18 mouse cellular contexts compared by ENCODE assay signal in genomic region chr15:96096438-96096837, GRCm38 (mm10).
A peak's percentile ranks its signal among the peaks of the same experiment; 100 is the strongest.
DNase-seq lines count a peak whose midpoint lies in the region; ATAC-seq and TF ChIP-seq lines count a peak whose summit lies in the region.
"Had no signal": no experiment of that assay in that cellular context is flagged by ENCODE, and none has a peak within 500 bp of the region (broad histone marks: within the 10 kb centered on the region; RNA-seq: fewer than 3 reads in every experiment).

No protein-coding gene starts in this region.

- H3K9ac ChIP-seq in forebrain, postnatal 0 days, result no peak overlapping the region
- H3K9ac ChIP-seq in forebrain, embryonic 14.5 days (ENCODE audit: low read length), result no peak overlapping the region
- H3K9ac ChIP-seq in liver, postnatal 0 days (replicated peaks), result no peak overlapping the region
- no peak overlapping the region for H3K9ac ChIP-seq in liver, embryonic 11.5 days (ENCODE audit: low read depth, low read length)
- no peak overlapping the region for H3K9ac ChIP-seq in hindbrain, embryonic 12.5 days
- H3K9ac ChIP-seq: heart, embryonic 13.5 days; midbrain, embryonic 12.5 days; stomach, embryonic 15.5 days had no signal

- ATAC-seq in forebrain, postnatal 0 days, result no peak
- ATAC-seq in forebrain, embryonic 14.5 days, result no peak
- ATAC-seq in liver, postnatal 0 days, result no peak
- no peak for ATAC-seq in liver, embryonic 11.5 days (replicated peaks; ENCODE audit: low FRiP score)
- ATAC-seq in hindbrain, embryonic 12.5 days (ENCODE audit: low FRiP score), result no peak

- no peak overlapping the region for H3K4me3 ChIP-seq in forebrain, postnatal 0 days (ENCODE audit: low read depth, low read length)
- no peak overlapping the region for H3K4me3 ChIP-seq in forebrain, embryonic 14.5 days (ENCODE audit: low read depth, low read length)
- H3K4me3 ChIP-seq in liver, postnatal 0 days (ENCODE audit: low read depth, low read length), result no peak overlapping the region
- H3K4me3 ChIP-seq in liver, embryonic 11.5 days (ENCODE audit: low read depth, low read length), result no peak overlapping the region
- no peak overlapping the region for H3K4me3 ChIP-seq in hindbrain, embryonic 12.5 days
- H3K4me3 ChIP-seq: embryonic facial prominence, embryonic 10.5 days; erythroblast, embryonic 14.5 days; heart, embryonic 13.5 days; midbrain, embryonic 12.5 days; stomach, embryonic 15.5 days had no signal

- intact Hi-C loops in left cerebral cortex, postnatal 14 days (cut with DNase I), result no loop called here

- H3K36me3 ChIP-seq in forebrain, postnatal 0 days (ENCODE audit: insufficient read depth), result no peaks in the 10 kb centered on the region
- no peaks in the 10 kb centered on the region for H3K36me3 ChIP-seq in forebrain, embryonic 14.5 days (ENCODE audit: control insufficient read depth, insufficient read depth, low read length)
- no peaks in the 10 kb centered on the region for H3K36me3 ChIP-seq in liver, postnatal 0 days (replicated peaks; ENCODE audit: insufficient read depth, low read length)
- H3K36me3 ChIP-seq in liver, embryonic 11.5 days (ENCODE audit: control insufficient read depth, insufficient read depth, low read length), result no peaks in the 10 kb centered on the region
- no peaks in the 10 kb centered on the region for H3K36me3 ChIP-seq in hindbrain, embryonic 12.5 days
- H3K36me3 ChIP-seq: embryonic facial prominence, embryonic 10.5 days; heart, embryonic 13.5 days; midbrain, embryonic 12.5 days; stomach, embryonic 15.5 days had no signal

- no peaks in the 10 kb centered on the region for H3K4me1 ChIP-seq in forebrain, postnatal 0 days (ENCODE audit: insufficient read depth)
- H3K4me1 ChIP-seq in forebrain, embryonic 14.5 days (ENCODE audit: control insufficient read depth, insufficient read depth, low read length), result no peaks in the 10 kb centered on the region
- no peaks in the 10 kb centered on the region for H3K4me1 ChIP-seq in liver, postnatal 0 days (ENCODE audit: insufficient read depth)
- H3K4me1 ChIP-seq in liver, embryonic 11.5 days (replicated peaks; ENCODE audit: control insufficient read depth, insufficient read depth, low read length), result no peaks in the 10 kb centered on the region
- H3K4me1 ChIP-seq in hindbrain, embryonic 12.5 days, result no peaks in the 10 kb centered on the region
- H3K4me1 ChIP-seq: heart, embryonic 13.5 days; midbrain, embryonic 12.5 days; stomach, embryonic 15.5 days had no signal

- DNase-seq in forebrain, postnatal 0 days, result no peak
- no peak for DNase-seq in forebrain, embryonic 14.5 days (ENCODE audit: low spot score)
- DNase-seq in liver, postnatal 0 days, result no peak
- DNase-seq in liver, embryonic 11.5 days (ENCODE audit: low spot score), result no peak
- peak; percentile 9 for DNase-seq in 3T3-L1 (ENCODE audit: low read depth, low spot score)
- peak; percentile 32 for DNase-seq in MEL-GATA-1-ER (ENCODE audit: extremely low read depth, low read depth)
- DNase-seq in left cerebral cortex, postnatal 14 days (ENCODE audit: low spot score in 2 of 2), result no peak
- DNase-seq: cerebellum, postnatal 25 days; gastrocnemius, postnatal 25 days; kidney, postnatal 10 days; lung, postnatal 14 days; spleen, adult 18-20 months had no signal

- no peak overlapping the region for H3K27ac ChIP-seq in forebrain, postnatal 0 days (ENCODE audit: low read depth, low read length)
- no peak overlapping the region for H3K27ac ChIP-seq in forebrain, embryonic 14.5 days (ENCODE audit: low read depth, low read length)
- no peak overlapping the region for H3K27ac ChIP-seq in liver, postnatal 0 days (ENCODE audit: low read depth)
- no peak overlapping the region for H3K27ac ChIP-seq in liver, embryonic 11.5 days (ENCODE audit: low read depth, low read length)
- H3K27ac ChIP-seq in hindbrain, embryonic 12.5 days, result no peak overlapping the region
- H3K27ac ChIP-seq: embryonic facial prominence, embryonic 10.5 days; heart, embryonic 13.5 days; midbrain, embryonic 12.5 days; stomach, embryonic 15.5 days had no signal

- no peak overlapping the region for H3K4me2 ChIP-seq in forebrain, postnatal 0 days (ENCODE audit: low read depth)
- no peak overlapping the region for H3K4me2 ChIP-seq in forebrain, embryonic 14.5 days (ENCODE audit: low read length)
- no peak overlapping the region for H3K4me2 ChIP-seq in liver, postnatal 0 days (ENCODE audit: low read depth, low read length)
- no peak overlapping the region for H3K4me2 ChIP-seq in liver, embryonic 11.5 days
- H3K4me2 ChIP-seq in hindbrain, embryonic 12.5 days (replicated peaks), result no peak overlapping the region
- H3K4me2 ChIP-seq: heart, embryonic 13.5 days; midbrain, embryonic 12.5 days; stomach, embryonic 15.5 days had no signal

- TF ChIP-seq EP300 in liver, postnatal 0 days (IDR thresholded peaks at IDR 0.05; ENCODE audit: low read depth), result no peak

- WGBS in forebrain, postnatal 0 days, result 100% methylated on average over 3 of the region's 3 CpGs
- WGBS in forebrain, embryonic 14.5 days, result 93% methylated on average over 3 of the region's 3 CpGs
- 76% methylated on average over 3 of the region's 3 CpGs for WGBS in liver, postnatal 0 days (ENCODE audit: insufficient replicate concordance)
- WGBS in liver, embryonic 11.5 days, result 63% methylated on average over 3 of the region's 3 CpGs
- WGBS in hindbrain, embryonic 12.5 days, result 80% methylated on average over 3 of the region's 3 CpGs

- H3K27me3 ChIP-seq in forebrain, postnatal 0 days (ENCODE audit: insufficient read depth, low read length), result no peaks in the 10 kb centered on the region
- H3K27me3 ChIP-seq in forebrain, embryonic 14.5 days (replicated peaks; ENCODE audit: control insufficient read depth, insufficient read depth, low read length), result no peaks in the 10 kb centered on the region
- no peaks in the 10 kb centered on the region for H3K27me3 ChIP-seq in liver, postnatal 0 days (ENCODE audit: insufficient read depth, low read length)
- H3K27me3 ChIP-seq in liver, embryonic 11.5 days (replicated peaks; ENCODE audit: control insufficient read depth, insufficient read depth, low read length), result no peaks in the 10 kb centered on the region
- no peaks in the 10 kb centered on the region for H3K27me3 ChIP-seq in hindbrain, embryonic 12.5 days
- H3K27me3 ChIP-seq: heart, embryonic 13.5 days; midbrain, embryonic 12.5 days; stomach, embryonic 15.5 days had no signal

- H3K9me3 ChIP-seq in forebrain, postnatal 0 days (ENCODE audit: low read length), result no peaks in the 10 kb centered on the region
- no peaks in the 10 kb centered on the region for H3K9me3 ChIP-seq in forebrain, embryonic 14.5 days (replicated peaks; ENCODE audit: control insufficient read depth, low read length)
- no peaks in the 10 kb centered on the region for H3K9me3 ChIP-seq in liver, postnatal 0 days (ENCODE audit: low read length)
- no peaks in the 10 kb centered on the region for H3K9me3 ChIP-seq in liver, embryonic 11.5 days (ENCODE audit: control insufficient read depth, low read length)
- H3K9me3 ChIP-seq in hindbrain, embryonic 12.5 days (replicated peaks), result no peaks in the 10 kb centered on the region
- H3K9me3 ChIP-seq: embryonic facial prominence, embryonic 10.5 days; heart, embryonic 13.5 days; midbrain, embryonic 12.5 days; stomach, embryonic 15.5 days had no signal

- peak; percentile 19; the same call in 1 of the 2 replicates for TF ChIP-seq CTCF in forebrain, postnatal 0 days (IDR thresholded peaks at IDR 0.05; ENCODE audit: low read depth)
- TF ChIP-seq CTCF in liver, postnatal 0 days (IDR thresholded peaks at IDR 0.05; ENCODE audit: low read depth), result peak; percentile 9; the same call in 1 of the 2 replicates

Comparison
In these comparisons a context has a peak if more than half of its experiments do, and no peak if none do; other contexts are left out.
1. DNase-seq: peak in 3T3-L1 (single experiment) and MEL-GATA-1-ER (single experiment); none in forebrain, postnatal 0 days (single experiment), forebrain, embryonic 14.5 days (single experiment), liver, postnatal 0 days (single experiment), liver, embryonic 11.5 days (single experiment) and left cerebral cortex, postnatal 14 days (0 of 2).